Mouse (Mus musculus) thymus, postnatal 36 days (tissue): ENCODE results near the gene Zfp654.

Experiments
- DNase-seq, 2 experiments: peaks; one replicate each; pipeline ENCODE4 v3.0.0; 2022; ENCODE audit warnings: mixed read lengths in 2 of 2

Gene Zfp654

GRCm38 (mm10) chr16:64852441-64852871 lies 1.0 kb upstream of the Zfp654 start:
- peak; percentile 49 to 71 for DNase-seq

GRCm38 (mm10) chr16:64851085-64851562 lies 328 bp downstream of the Zfp654 start:
- no peak for DNase-seq

GRCm38 (mm10) chr16:64850287-64851084 lies 966 bp downstream of the Zfp654 start:
- DNase-seq, result peak; percentile 55 to 70

- peak; percentile 16 to 23 for DNase-seq
These were observed 5.5 kb downstream of the Zfp654 start for GRCm38 (mm10) chr16:64845947-64846346.

- no peak for DNase-seq
These were observed 9.1 kb downstream of the Zfp654 start for GRCm38 (mm10) chr16:64842374-64842729.

- no peak for DNase-seq
These were observed 9.7 kb downstream of the Zfp654 start for GRCm38 (mm10) chr16:64841481-64842373.

GRCm38 (mm10) chr16:64836709-64837108 lies 14.7 kb downstream of the Zfp654 start:
- no peak for DNase-seq

GRCm38 (mm10) chr16:64835996-64836545 lies 15.4 kb downstream of the Zfp654 start:
- no peak for DNase-seq

- no peak for DNase-seq
These were observed 21.2 kb downstream of the Zfp654 start for GRCm38 (mm10) chr16:64830291-64830690.

- no peak for DNase-seq
These were observed 27.0 kb downstream of the Zfp654 start for GRCm38 (mm10) chr16:64824474-64824873.

- no peak for DNase-seq
These were observed 27.6 kb downstream of the Zfp654 start for GRCm38 (mm10) chr16:64823890-64824289.

GRCm38 (mm10) chr16:64817094-64817765 lies 34.2 kb downstream of the Zfp654 start:
- no peak for DNase-seq

- DNase-seq, result no peak
These were observed 48.4 kb downstream of the Zfp654 start for GRCm38 (mm10) chr16:64803041-64803440.

- DNase-seq, result no peak
These were observed 49.8 kb downstream of the Zfp654 start for GRCm38 (mm10) chr16:64801638-64802037.

- DNase-seq, result no peak
These were observed 51.1 kb downstream of the Zfp654 start for GRCm38 (mm10) chr16:64800393-64800792.

GRCm38 (mm10) chr16:64794802-64795201 lies 56.6 kb downstream of the Zfp654 start:
- no peak for DNase-seq

- DNase-seq, result no peak
These were observed 61.7 kb downstream of the Zfp654 start for GRCm38 (mm10) chr16:64789706-64790105.

- DNase-seq, result no peak
These were observed 75.9 kb downstream of the Zfp654 start for GRCm38 (mm10) chr16:64775516-64775915.

GRCm38 (mm10) chr16:64771431-64771818 lies 80.0 kb downstream of the Zfp654 start:
- DNase-seq, result no peak

GRCm38 (mm10) chr16:64770521-64771430 lies 80.7 kb downstream of the Zfp654 start, which contains the start of gene 4930453N24Rik:
4930453N24Rik (minus strand) TSS chr16:64771161.
- DNase-seq, result peak; percentile 78 to 79

GRCm38 (mm10) chr16:64766696-64767300 lies 84.7 kb downstream of the Zfp654 start:
- DNase-seq, result no peak
